Mouse (Mus musculus) Muller cell, postnatal 12 days (primary cell): Measurements from ENCODE around the gene Gpr107.
A peak's percentile ranks its signal among the peaks of the same experiment; 100 is the strongest.

ENCODE experiments used
- DNase-seq: peaks from one replicate; pipeline ENCODE4 v3.0.0-alpha.2; 2015; ENCODE audit errors: inconsistent ontology term

Gpr107 gene

DNA sequence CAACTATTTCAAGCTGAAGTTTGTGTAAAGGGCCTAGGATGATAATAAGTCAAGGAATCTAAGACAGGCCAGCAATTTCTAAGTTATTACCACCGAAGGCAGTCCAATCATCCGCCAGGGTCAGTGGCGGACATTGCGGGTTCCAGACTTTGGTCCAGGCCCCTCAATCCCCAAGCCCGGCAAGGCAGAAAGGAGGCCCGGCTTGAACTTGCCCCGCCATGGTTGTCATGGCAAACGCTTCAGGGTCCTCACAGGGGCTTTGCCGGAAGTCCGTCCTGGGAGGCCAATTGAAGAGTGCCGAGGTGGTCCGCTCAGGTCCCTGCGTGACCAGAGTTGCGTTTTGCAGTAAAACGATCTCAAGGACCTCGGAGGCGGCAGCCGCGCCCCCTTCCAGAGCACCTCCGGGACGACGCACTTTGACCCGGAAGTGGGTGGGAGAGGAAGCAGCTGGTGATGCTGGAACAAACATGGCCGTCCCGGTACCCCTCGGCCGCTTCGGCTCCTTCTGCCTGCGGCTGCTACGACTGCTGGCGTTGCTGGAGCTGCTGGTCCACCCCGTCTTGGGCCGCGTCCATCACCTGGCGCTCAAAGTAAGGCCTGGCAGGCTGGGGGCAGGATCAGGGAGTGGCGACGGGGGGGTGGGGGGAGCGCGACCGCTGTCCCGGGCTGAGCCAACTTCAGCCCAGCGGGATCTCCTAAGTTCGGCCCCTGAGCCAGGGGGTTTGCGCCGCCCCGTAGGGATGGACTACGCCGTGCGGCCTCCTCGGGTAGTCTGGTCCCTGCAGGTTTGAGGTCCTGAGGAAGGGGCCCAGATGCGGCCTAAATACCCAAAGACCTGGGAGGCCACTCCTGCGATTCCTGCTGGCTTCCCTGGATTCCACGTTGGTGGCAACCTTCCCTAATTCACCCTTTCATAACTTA lies at the start of gene Gpr107:
Gene Gpr107 (plus strand): TSS at position 425 of the 921 bp plus-strand sequence.
- DNase-seq = peak; percentile 86

DNA sequence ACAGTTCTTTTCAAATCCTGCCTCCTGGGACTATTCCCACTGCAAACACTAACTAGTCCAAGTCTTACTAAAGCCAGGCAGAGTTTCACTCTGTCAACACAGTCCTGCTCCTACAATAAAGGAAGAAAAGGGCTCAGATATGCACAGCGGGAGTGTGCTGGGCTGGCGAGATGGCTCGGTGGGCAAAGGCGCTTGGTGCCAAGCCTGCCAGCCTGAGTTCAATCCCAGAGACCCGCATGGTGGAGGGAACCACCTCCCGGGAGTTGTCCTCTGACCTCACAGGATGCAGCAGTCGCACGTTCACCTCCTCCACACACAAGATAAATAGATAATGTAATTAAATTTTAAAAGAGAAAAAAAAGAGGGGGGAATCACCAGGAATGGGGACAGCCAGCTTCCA lies 48.8 kb upstream of the Gpr107 start:
- DNase-seq = no peak

DNA sequence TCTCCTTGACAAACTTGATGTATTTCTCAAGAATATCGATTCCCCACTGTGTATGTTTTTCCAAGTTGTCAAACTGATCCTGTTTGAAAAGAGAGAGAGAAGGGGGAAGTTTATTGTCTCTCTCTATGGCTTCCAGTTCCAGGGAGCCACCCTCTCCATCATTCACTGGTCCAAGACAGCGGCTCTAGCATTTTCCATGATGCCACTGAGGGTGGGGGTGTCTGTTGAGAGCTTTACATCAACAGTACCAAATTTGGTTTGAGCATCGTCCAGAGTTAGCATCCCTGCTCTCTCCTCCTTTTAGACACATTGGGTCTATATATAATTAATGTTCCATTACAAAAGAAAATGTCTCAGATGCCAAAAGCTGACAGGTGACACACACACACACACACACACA lies 46.8 kb upstream of the Gpr107 start:
- DNase-seq = no peak

DNA sequence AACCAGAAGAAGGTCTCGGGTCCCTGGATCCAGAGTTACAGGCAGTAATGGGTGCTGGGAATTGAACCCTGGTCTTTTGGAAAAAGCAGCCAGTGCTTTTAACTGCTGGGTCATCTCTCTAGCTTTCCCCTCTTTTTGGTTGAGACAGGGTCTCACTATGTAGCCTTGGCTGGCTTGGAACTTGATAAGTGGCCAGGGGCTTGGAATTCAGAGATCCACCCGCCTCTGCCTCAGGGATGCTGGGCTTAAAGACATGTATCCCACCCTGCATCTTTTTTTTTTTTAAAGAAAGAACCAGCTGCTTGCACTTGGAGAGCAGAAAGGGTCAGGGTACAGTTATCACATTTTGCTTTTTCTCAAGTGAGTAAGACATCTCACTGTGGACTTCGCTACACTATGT lies 46.1 kb upstream of the Gpr107 start:
- no peak for DNase-seq

DNA sequence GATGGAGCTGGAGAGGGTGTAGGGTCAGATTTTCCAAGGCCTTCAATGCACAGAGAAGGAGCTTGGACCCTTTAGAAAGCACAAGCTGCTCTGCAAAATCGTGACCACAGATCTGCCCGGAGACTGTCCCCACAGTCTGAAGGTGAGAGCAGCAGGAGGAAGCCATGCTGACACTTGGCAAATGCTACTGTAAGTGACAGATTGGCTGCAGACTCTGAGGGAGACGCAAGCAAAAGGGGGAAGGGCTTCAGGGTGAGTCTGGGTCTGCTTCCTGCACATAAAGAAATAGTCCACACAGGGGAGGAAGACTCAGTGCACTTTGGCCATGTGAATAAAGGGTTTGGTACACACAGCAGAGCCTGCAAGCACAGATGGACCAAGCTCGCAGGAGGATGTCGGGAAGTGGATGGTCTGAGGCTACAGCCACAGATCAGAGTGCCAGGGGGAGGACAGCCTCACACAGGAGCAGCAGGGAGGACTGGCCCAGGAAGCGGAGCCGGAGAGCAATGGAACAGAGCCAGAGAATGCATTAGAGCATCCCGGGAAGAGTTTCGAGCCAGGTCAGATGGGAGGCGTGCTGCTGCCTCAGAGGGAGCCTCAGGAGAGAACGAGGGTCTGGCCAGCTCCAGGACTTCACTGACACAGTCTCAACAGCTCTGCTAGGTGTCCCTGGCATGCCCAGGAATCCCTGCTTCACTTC lies 45.3 kb upstream of the Gpr107 start:
- DNase-seq = peak; percentile 78

DNA sequence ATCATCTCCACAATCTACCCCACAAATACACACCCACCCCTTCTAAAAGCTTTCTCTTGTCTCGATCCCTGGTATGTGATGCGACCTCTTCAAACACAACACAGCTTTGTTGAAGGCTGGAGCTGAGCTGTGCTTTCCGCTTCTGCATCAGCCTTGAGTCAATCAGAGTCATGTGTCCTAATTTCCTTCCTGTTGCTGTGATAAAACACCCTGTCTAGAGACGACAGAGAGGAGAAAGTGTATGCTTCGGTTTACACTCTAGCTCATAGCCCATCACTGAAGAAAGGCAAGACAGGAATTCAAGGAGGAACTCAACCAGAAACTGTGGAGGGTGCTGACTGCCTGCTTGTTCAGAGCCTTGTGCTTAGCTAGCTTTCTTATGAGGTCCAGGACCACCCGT lies 43.9 kb upstream of the Gpr107 start:
- no peak for DNase-seq

DNA sequence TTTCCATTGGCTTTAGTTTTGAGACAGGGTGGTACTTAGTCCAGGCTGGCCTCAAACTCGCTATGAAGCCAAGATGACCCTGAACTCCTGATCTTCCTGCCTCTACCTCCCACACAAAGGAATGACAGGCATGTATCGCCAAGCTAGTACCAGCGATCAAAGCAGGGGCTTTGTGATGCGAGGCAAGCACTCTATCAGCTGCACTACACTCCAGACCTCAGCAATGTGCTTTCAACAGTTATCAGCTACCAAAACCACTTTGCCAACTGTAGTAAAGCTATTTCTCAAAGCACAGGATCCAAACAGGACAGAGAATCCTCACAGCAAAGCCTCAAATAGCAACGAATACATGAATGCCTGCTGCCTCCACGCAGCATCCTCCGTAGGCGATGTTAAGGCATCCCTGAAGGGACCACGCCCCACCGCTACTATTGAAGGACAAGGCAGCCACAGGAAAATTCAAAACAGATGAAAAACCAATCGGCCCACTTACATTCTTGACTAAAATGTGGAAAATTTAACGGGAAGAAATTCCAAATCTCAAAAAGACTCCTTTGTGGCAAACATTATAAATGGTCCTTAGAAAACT lies 42.1 kb upstream of the Gpr107 start:
- no peak for DNase-seq

DNA sequence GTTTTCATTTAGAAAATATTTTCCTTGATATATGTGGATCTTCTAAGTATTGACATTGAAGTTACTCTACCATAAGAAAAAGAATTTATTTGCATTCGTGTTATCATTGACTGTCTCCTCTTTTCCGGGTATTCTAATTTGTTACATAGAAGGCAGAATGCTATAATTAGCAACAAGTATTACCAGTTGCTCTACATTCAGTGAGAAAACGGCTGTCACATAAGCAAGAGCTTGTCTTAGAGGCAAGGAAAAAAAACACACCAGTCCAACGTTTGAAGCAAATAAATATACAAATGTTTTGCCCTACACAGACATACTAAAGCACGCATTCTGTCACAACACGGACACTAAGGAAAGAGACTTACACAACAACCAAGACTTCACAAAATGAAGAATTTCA lies 40.4 kb upstream of the Gpr107 start:
- DNase-seq = no peak

DNA sequence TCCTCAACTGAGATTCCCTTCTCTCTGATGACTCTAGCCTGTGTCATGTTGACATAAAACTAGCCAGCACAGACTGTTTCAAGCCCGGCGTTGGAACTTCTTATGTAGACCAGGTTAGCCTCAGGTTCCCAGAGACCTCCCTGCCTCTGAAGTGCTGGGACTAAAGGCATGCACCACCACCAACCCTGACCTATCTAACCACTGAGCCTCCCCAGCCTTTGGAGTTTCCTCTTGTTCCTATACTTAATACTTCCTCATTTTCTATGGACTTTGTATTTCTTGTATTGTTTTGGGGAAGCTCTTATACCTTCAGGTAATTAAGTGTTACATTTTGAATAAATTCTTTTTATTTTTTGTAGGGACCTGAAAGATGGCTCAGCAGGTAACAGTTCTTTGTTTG lies 37.9 kb upstream of the Gpr107 start:
- DNase-seq = no peak

DNA sequence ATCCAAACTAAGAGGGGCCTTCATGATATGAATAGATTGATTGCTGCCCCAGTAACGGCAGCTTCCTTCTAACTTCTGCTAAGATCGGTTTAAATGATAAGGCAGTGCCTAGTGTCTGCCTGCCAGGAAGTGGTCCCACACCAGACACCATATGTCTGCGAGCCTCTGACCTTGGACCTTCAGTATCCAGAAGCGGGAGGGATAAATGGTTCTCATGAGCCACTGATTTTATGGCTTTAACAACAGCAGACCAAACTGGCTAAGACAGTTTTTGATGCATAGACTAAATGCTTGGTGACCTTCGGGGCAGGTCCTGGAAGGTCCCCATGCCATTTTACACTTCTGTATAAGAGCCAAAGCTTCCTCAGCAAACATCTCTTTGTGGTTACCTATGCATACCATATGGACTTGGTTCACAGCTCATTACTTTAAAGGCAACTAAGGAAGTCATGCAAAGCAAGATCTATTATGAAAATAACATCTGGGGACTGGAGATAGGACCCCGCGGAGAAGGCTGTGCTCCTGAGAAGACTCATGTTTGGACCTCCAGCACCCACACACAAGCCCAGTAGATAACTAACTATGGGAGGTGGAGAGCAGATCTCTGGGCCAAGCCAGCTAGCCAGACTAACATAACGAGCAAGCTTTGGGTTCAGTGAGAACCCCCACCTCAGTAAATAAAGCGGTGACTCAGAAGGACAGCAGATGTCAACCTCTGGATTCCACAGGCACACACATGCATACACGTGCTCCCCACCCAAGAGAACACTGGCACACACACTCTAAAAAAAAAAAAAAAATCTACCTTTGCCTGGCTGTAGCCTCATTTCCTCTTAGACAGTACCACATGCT lies 36.8 kb upstream of the Gpr107 start:
- no peak for DNase-seq

DNA sequence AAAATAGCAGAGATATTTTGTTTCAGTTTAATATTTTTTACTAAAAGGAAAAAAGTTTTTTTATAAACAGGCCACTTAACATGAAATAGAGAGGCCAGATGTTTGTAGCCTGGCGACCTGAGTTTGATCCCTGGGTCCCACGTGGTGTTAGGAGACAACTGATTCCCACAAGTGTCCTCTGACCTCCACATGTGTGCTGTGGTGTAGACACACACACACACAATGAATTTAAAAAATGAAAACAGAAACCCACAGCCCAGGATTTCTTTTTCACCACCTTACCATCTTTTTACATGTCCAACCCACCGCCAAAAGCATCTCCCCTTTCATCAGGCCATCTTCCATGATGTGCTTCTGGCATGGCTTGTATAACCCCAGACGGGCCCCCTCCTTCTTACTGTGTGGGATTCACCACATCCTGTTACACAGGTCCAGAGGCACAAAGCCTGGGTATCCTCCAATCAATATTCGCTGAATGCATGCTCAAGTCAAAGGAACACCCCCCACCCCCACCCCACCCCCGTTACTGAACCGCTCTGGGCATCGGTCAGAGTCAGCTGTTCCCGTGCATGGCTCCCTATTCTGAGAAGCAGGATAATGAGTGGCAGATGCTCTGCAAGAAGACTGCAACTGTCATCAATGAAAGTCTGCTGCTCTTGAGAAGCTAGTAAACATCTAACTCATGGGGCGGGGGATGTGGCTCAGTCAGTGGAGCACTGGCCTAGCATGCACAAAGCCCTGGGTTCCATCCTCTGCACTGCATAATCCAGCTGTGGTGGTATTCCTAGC lies 36.0 kb upstream of the Gpr107 start:
- peak; percentile 49 for DNase-seq

DNA sequence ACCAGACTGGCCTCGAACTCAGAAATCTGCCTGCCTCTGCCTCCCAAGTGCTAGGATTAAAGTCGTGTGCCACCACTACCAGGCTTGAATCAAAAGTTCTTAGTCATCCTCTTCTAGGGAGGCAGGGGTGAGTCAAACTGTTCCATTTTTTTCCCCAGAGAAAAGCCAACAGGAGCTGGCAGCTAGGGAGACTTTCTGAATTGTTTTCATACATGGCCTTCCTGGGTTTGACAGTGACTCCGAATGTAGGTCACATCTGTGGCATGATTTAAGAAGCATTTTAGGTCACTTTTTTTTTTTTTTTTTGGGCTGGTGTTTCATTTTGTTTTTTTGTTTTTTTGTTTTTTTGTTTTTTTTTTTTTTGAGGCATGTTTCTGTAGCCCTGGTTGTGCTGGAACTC lies 33.9 kb upstream of the Gpr107 start:
- peak; percentile 49 for DNase-seq

DNA sequence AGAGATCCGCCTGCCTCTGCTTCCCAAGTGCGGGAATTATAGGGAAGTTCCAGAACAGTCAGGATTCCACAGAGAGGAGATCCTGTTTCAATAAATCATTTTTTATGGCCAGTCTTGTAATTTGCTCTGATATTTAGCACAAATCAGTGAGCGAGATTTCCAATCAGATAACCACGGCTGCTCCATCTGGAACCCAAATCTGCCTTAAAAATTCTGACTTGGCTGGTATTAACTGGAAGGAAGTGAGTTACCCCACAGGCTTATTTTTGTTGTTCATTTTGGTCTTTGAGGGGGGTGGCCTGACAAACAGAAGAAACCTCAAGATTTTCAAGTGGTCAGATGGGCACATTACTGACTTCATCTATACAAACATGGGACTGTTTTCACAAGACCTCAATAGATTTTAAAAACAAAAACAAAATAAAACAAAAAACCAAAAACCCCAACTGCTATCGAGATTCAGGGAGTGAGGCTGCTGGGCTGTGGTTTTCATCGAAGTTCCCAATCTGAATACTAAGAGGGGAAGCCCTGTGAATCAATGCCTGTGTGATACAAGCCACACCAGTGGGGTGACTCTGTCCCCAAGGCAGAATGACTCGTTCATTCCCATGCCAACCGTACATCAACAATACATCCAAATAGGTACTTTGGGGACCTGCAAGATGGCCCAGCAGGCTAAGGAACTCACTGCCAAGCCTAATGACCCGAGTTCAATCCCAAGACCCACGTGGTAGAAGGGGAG lies 33.3 kb upstream of the Gpr107 start:
- peak; percentile 52 for DNase-seq

DNA sequence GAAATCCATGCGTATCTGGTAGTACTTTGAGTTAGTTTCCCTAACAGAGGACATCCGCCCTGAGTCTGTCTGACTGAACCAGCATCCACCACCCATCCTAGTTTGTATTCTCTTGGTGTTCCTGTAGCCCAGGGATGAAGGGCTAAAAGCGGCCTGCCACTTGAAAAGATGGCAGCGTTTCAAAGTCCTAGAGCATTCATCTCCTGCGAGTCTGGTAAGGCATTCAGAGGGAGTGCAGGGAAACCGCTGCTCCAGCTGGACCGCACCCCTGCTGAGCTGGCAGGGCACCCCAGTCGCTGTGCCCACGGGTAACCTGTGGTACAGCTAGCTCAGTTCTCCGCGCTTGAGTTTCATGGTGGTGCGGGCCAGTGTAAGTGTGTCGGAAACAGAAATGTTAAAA lies 32.3 kb upstream of the Gpr107 start:
- DNase-seq = peak; percentile 51

DNA sequence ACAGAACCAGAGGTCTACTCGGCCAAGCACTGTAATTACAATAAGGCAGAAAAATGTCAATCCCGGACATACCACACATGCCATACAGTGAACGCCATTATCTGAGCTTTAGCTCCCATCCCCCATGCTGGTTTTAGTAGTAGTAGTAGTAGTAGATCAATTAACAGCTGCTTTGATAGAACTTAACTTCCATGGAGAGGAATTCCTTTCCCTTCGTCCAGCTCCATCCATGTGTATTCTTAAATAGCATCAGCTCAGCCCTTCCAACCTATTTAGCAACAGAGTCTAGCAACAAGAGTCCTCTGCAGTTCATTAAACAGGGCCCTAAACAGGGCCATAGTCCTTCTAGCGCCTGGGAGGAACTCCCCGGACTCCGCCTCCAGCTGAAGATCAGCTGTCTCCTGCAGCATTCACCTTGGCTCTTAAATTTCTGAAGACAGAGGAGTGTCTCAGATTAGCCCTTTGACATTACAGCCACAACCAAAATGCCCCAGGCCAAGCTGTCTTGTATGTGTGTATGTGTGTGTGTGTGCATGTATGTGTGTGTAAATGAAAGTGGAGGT lies 30.9 kb upstream of the Gpr107 start:
- DNase-seq = no peak

DNA sequence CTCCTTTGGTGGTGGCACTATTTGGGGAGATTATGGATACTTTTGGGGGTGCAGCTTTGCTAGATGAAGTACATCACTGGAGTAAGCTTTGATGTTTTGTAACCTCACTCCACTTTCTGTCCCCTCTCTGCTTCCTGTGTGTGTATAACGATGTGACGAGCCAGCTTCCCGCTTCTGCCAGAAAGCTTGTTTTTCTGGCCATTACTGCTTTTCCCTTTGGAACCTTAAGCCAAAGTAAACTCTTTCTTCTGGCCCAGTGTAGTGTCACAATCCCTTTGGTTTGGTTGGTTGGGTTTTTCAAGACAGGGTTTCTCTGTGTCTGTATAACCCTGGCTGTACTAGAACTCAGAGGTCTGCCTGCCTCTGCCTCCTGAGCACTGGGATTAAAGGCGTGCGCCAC lies 29.3 kb upstream of the Gpr107 start:
- DNase-seq = no peak

DNA sequence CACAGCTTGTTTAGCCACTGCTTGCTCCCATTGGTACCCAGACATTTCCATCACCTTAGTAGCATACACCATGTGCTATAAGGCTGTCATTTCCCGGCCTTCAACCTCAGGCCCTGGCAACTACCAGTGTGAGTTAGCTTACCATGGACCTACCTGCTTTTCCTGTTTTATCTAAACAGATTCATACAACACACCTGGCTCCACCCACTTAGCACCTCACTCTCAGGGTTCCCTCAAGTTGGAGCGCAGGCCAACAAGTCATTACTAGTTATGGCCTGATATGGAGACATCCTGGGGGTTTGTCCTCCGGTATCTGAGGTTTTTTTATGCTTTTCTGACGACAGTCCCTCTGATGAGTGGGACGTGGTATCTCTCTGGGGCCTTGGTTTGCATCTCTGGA lies 28.6 kb upstream of the Gpr107 start:
- DNase-seq = no peak

DNA sequence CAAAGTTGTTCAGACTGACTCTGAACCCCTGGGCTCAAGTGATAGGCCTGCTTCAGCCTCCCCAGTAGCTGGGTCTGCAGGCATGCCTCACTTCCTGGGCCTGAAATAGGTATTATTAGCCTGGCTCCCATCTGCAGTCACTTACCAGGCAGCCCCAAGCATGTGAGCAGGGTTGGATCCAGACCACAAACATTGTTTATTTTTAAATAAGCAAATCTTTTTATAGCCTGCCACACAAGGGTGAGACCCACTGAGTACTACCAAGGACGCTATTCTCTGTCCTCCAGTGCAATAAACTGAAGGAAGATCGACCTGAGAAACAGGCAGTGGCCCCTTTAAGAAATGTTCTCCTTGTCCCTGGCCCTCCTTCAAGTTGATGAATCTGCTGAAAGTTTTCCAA lies 27.4 kb upstream of the Gpr107 start:
- DNase-seq = no peak

DNA sequence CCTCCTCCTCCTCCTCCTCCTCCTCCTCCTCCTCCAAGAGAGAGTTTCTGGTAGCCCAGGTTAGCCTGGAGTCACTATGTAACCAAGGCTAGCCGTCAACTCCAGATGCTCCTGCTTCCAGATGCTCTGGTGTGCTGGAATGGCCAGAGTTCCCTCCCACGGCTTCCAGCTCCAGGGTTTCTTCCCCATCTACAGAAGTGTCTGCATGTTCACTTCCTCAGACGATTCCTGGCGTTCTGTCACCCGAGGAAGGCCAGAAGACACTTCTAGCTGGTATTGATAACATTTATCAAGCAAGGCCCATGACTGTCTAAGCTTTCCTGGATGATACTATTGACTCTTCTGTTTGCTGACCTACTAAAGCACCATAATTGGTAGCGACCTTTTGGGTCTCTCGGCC lies 27.0 kb upstream of the Gpr107 start:
- no peak for DNase-seq

DNA sequence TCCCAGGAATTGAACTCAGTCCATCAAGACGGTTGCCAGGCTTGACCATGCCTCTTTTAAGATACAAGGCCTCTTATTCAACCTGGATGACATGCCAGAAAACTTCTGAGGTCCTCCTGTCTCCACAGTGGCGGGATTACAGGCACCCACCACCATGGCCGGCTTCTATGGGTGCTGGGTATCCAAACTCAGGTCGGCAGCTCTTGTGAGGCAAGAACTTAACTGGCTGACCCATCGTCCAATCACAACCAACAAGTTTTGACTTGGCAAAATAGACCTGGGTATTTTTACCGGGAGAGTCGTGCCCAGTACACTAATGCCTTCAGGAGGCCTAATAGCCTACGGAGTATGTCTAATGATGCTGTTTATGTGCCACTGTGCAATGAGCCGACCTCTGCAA lies 26.1 kb upstream of the Gpr107 start:
- DNase-seq = no peak
